Mouse (Mus musculus) stomach, postnatal 0 days (tissue): ENCODE measurements at regions not wholly inside any gene's neighbourhood (a gene's known extent, or its start where the extent isn't known, plus 50 kb on each side); places are given as distances from the start of the nearest gene placed in this dataset.

Experiments
- ATAC-seq: fragments of 200-750 bp; cut with Nextera tagmentation; 2 replicates; pipeline ENCODE4 v1.8.0; 2017; ENCODE audit not compliant: low FRiP score, low TSS enrichment
- DNase-seq: peaks from one replicate; pipeline ENCODE4 v3.0.0-alpha.2; 2016; ENCODE audit warnings: low spot score
- H3K27ac ChIP-seq: fragments of 300-500 bp; sonication (generic); replicated peaks from 2 replicates; pipeline ENCODE4 v1.5.1; 2014; ENCODE audit warnings: mild to moderate bottlenecking, control low read depth
- H3K27me3 ChIP-seq: fragments of 300-500 bp; sonication (generic); 2 replicates; pipeline ENCODE4 v1.6.1; 2014; ENCODE audit warnings: low read length; ENCODE audit not compliant: control insufficient read depth, insufficient read depth
- H3K36me3 ChIP-seq: fragments of 300-500 bp; sonication (generic); 2 replicates; pipeline ENCODE4 v1.6.1; 2014; ENCODE audit warnings: low read length, mixed read lengths; ENCODE audit not compliant: control insufficient read depth, insufficient read depth
- H3K4me1 ChIP-seq: fragments of 300-500 bp; sonication (generic); replicated peaks from 2 replicates; pipeline ENCODE4 v1.6.1; 2014; ENCODE audit warnings: antibody characterized with exemption; ENCODE audit not compliant: control insufficient read depth, insufficient read depth
- H3K4me2 ChIP-seq: fragments of 300-500 bp; sonication (generic); replicated peaks from 2 replicates; pipeline ENCODE4 v1.6.1; 2014; ENCODE audit warnings: low read depth, mild to moderate bottlenecking, control low read depth, moderate library complexity
- H3K4me3 ChIP-seq: fragments of 300-500 bp; sonication (generic); 2 replicates; pipeline ENCODE4 v1.5.1; 2014; ENCODE audit warnings: low read depth, low read length, control low read depth
- H3K9ac ChIP-seq: fragments of 300-500 bp; sonication (generic); 2 replicates; pipeline ENCODE4 v1.6.1; 2014; ENCODE audit warnings: mild to moderate bottlenecking, low read length, control low read depth, mixed read lengths
- H3K9me3 ChIP-seq: fragments of 300-500 bp; sonication (generic); 2 replicates; pipeline ENCODE4 v1.6.1; 2016; ENCODE audit warnings: low read length; ENCODE audit not compliant: control insufficient read depth
- CTCF ChIP-seq: IDR thresholded peaks from 2 replicates; pipeline ENCODE4 v1.5.1; 2016; ENCODE audit warnings: antibody characterized with exemption, low read depth, mild to moderate bottlenecking, moderate library complexity
- EP300 ChIP-seq: optimal IDR thresholded peaks from 2 replicates; pipeline ENCODE3; 2016; ENCODE audit warnings: antibody characterized with exemption
- WGBS: fragments of 180-500 bp; shearing (Covaris S2); extraction: QIAGEN DNeasy Blood & Tissue Kit; methylation state at CpG from one replicate; pipeline ENCODE4 v1.1.7; 2014; 5-methylcytosine and 5-hydroxymethylcytosine counted together

DNA sequence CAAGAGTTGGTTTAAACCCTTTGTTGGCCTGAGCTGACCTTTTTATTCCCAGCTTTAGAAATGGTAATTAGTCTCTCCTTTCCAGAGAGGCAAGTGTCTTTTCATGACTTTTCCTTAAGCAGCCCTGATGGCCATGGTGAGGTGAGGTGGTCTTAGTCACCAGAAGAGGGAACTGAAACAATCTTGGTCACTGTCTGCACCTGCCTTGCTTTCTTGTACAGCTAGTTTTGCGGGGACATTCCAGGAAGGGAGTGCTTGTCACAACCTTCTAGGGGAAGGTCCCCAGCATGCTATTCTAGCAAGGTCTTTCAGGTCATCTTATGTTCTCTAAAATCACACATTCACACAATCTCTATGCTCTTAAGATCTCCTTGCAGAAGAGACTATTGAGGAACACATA is 122.6 kb upstream of the Pcdh17 start:
- Histone ChIP-seq H3K9me3 (no peaks in the 10 kb centered on the region), H3K4me1 (no peaks in the 10 kb centered on the region), H3K4me3 (no peak overlapping the region), H3K36me3 (no peaks in the 10 kb centered on the region), H3K4me2 (no peak overlapping the region), H3K27me3 (no peaks in the 10 kb centered on the region), H3K27ac (no peak overlapping the region), H3K9ac (no peak overlapping the region)
- ATAC-seq (no peak), DNase-seq (no peak)
- WGBS, result 65% methylated on average over 1 of the region's 1 CpGs
- TF ChIP-seq CTCF, result no peak
- no peak for TF ChIP-seq EP300

DNA sequence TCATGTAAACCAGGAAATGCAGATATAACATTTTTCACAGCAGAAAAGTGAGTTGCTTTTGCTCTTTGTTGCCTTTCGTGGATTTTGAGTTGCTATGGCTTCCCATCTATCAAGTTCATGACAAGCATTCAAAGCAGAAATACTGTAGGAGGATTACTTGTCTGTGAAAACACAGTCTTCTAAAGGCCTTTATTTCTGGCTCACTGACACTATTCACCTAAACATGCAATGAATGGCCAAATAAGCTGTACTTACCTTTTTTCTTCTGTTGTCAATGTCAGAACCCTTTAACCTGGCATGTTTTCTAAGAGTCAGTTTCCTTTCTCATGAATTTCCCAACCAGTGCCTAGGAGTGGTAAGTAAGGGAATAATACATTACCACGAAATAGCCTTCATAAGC is 103.8 kb upstream of the Pcdh17 start:
- no peak overlapping the region for H3K4me2 ChIP-seq
- 55% methylated on average over 2 of the region's 2 CpGs for WGBS
- H3K4me3 ChIP-seq, result no peak overlapping the region
- no peak overlapping the region for H3K9ac ChIP-seq
- DNase-seq (no peak), ATAC-seq (no peak)
- no peak overlapping the region for H3K27ac ChIP-seq
- no peak for TF ChIP-seq EP300
- TF ChIP-seq CTCF, result no peak
- H3K27me3 ChIP-seq, result no peaks in the 10 kb centered on the region
- no peaks in the 10 kb centered on the region for H3K4me1 ChIP-seq
- H3K36me3 ChIP-seq, result no peaks in the 10 kb centered on the region
- H3K9me3 ChIP-seq, result no peaks in the 10 kb centered on the region
